Mouse (Mus musculus): ENCODE data around the gene Col25a1.

DNA sequence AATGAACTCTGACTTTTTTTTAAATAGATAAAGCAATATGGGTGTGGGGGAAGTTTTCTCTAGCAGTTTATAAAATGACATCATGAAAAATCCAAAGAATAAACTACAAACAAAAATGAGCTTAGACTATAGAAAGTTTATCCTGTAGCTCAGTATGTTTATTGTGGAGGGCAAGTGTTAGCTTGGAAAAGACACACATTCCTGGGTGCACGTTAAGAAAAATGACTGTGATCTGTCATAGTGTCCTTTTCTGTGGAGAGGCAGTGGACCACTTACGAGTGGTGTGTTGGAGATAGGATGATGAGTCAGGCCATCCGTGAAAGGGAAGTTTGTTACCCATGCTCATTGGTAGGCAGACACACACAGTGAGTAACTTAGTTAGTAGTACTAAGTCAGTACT is 207.1 kb downstream of the Col25a1 start:
- TF ChIP-seq CTCF (IDR thresholded peaks at IDR 0.05; ENCODE audit: borderline replicate concordance, insufficient read depth, low read depth, low read length) (no peak), POLR2A (IDR thresholded peaks at IDR 0.05; ENCODE audit: borderline replicate concordance, insufficient read depth, low read length) (no peak)
